Mouse (Mus musculus): ENCODE measurements around the gene Prkab2. TPM values are rescaled to one million over a fixed set of nuclear protein-coding genes. Genes with fewer than 3 reads are reported as not detected.

Gene Prkab2
- polyA plus RNA-seq, 1 experiment from 2014 or later: 13.3 TPM

DNA sequence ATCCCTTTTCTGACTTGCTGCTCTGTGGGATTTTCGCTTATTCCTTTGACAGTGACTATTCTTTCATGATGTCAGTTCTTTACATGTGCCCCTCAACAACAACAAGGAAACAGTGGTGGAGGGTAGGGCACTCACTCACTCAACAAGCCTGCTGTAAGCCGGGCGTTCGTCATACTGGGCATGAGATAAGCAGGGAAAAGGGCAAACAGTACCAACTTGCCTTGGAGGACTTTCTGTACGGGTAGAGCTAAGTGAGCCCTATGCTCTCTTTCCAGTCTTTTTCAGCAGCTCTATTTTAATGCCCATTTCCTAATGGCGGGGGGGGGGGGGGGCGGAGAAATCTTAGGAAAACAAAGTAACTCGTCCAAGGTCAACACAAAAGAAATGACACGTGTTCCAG, 16.0 kb upstream of the Prkab2 start:
- Histone ChIP-seq H3K27ac (ENCODE audit: low read length) (no peak overlapping the region), H3K27me3 (replicated peaks; ENCODE audit: control insufficient read depth, insufficient read depth, low read length) (no peaks in the 10 kb centered on the region), H3K4me3 (replicated peaks; ENCODE audit: low read length) (no peak overlapping the region), H3K9me3 (ENCODE audit: control insufficient read depth, low read length) (no peaks in the 10 kb centered on the region), H3K4me2 (ENCODE audit: low read length) (no peak overlapping the region), H3K36me3 (ENCODE audit: control insufficient read depth, insufficient read depth) (no peaks in the 10 kb centered on the region), H3K4me1 (replicated peaks; ENCODE audit: control insufficient read depth, insufficient read depth, low read length) (no peaks in the 10 kb centered on the region), H3K9ac (replicated peaks; ENCODE audit: low read depth, low read length) (no peak overlapping the region)
- 86% methylated on average over 9 of the region's 9 CpGs for WGBS
- no peak for ATAC-seq

DNA sequence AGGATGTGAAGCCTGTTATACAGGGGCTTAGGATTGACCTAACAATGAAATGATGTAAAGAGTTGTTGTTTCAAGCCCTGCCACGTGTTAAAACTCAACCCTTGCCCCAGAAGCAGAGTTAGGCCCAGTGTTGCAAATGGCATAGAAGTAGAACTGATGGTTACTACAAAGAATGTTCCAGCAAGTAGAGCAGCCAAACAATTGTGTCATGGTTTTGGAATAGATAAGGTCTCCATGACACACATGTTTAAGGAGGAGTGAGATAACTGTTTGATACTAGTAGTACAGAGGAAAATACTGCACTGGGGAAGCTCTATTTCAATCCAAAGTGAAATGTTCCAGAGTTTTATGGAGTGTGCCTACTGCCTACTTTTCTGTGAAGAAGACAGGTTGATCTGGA, 9.5 kb upstream of the Prkab2 start:
- Histone ChIP-seq H3K9me3 (ENCODE audit: control insufficient read depth, low read length) (no peaks in the 10 kb centered on the region), H3K9ac (replicated peaks; ENCODE audit: low read depth, low read length) (no peak overlapping the region), H3K4me2 (ENCODE audit: low read length) (no peak overlapping the region), H3K27ac (ENCODE audit: low read length) (no peak overlapping the region), H3K36me3 (ENCODE audit: control insufficient read depth, insufficient read depth) (no peaks in the 10 kb centered on the region), H3K4me1 (replicated peaks; ENCODE audit: control insufficient read depth, insufficient read depth, low read length) (no peaks in the 10 kb centered on the region), H3K4me3 (replicated peaks; ENCODE audit: low read length) (no peak overlapping the region), H3K27me3 (replicated peaks; ENCODE audit: control insufficient read depth, insufficient read depth, low read length) (no peaks in the 10 kb centered on the region)
- 43% methylated on average over 1 of the region's 1 CpGs for WGBS
- no peak for ATAC-seq

DNA sequence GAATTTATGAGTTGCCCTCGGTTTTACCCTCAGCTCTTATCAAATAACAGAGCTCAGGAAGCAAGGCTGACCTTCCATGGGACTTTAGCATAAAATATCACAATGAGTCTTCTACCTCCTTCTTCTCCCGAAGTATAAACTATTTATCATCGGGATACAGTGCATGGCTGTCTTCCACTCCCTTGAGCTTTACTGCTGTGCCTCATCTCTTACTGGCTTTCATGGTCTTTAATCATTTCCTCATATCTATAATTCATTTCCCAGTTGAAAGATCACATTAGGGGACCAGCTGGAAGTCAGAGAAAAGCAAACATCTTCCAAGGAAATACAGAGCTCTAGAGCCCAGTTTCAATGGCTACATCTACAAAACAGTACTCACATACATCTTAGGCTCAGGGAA, 9.0 kb upstream of the Prkab2 start:
- ATAC-seq: no peak
- Histone ChIP-seq H3K4me2 (ENCODE audit: low read length) (no peak overlapping the region), H3K9me3 (ENCODE audit: control insufficient read depth, low read length) (no peaks in the 10 kb centered on the region), H3K36me3 (ENCODE audit: control insufficient read depth, insufficient read depth) (no peaks in the 10 kb centered on the region), H3K9ac (replicated peaks; ENCODE audit: low read depth, low read length) (no peak overlapping the region), H3K27me3 (replicated peaks; ENCODE audit: control insufficient read depth, insufficient read depth, low read length) (no peaks in the 10 kb centered on the region), H3K4me1 (replicated peaks; ENCODE audit: control insufficient read depth, insufficient read depth, low read length) (no peaks in the 10 kb centered on the region), H3K27ac (ENCODE audit: low read length) (no peak overlapping the region), H3K4me3 (replicated peaks; ENCODE audit: low read length) (no peak overlapping the region)
- WGBS: 87% methylated on average over 3 of the region's 3 CpGs

DNA sequence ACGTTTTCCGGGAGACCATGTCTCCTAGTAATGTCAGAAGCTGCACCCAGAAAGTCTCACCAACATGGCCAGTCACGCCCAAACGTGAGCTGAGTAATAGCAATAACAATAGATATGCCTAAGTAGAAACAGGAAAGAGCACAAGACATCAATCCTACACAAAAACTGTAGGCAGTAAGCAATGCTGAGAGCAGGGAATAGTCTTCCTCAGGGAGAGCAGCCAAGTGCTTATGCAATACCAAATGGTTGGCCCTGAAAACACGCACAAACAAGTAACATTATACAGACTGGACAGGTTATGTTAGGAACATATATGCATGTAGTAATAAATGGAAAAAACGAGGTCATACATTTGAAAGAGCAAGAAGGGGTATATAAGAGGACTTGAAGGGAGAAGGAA, 8.5 kb upstream of the Prkab2 start:
- WGBS: 84% methylated on average over 6 of the region's 6 CpGs
- Histone ChIP-seq H3K4me3 (replicated peaks; ENCODE audit: low read length) (no peak overlapping the region), H3K36me3 (ENCODE audit: control insufficient read depth, insufficient read depth) (no peaks in the 10 kb centered on the region), H3K9ac (replicated peaks; ENCODE audit: low read depth, low read length) (no peak overlapping the region), H3K4me2 (ENCODE audit: low read length) (no peak overlapping the region), H3K27me3 (replicated peaks; ENCODE audit: control insufficient read depth, insufficient read depth, low read length) (no peaks in the 10 kb centered on the region), H3K27ac (ENCODE audit: low read length) (no peak overlapping the region), H3K4me1 (replicated peaks; ENCODE audit: control insufficient read depth, insufficient read depth, low read length) (no peaks in the 10 kb centered on the region), H3K9me3 (ENCODE audit: control insufficient read depth, low read length) (no peaks in the 10 kb centered on the region)
- no peak for ATAC-seq

DNA sequence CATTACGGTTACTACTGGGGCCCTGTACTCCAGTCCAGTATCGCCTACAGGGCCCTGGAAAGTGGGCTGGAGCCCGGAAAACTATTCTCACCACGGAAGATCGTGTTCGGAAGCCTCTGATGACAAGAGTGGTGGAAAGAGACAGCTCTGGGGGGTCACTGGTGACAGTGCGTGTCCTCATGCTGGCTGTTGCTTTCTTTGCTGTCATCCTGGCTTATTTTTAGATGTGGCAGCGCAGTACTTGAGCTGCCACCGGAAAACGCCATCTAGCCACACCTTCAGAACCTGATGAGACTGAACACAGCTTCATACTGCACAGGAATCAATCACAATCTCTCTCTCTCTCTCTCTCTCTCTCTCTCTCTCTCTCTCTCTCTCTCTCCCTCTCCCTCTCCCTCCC, 6.4 kb upstream of the Prkab2 start:
- no peaks in the 10 kb centered on the region for H3K9me3 ChIP-seq (ENCODE audit: control insufficient read depth, low read length)
- H3K36me3 ChIP-seq (ENCODE audit: control insufficient read depth, insufficient read depth): no peaks in the 10 kb centered on the region
- 88% methylated on average over 10 of the region's 10 CpGs for WGBS
- no peak overlapping the region for H3K4me2 ChIP-seq (ENCODE audit: low read length)
- no peak overlapping the region for H3K9ac ChIP-seq (replicated peaks; ENCODE audit: low read depth, low read length)
- H3K27me3 ChIP-seq (replicated peaks; ENCODE audit: control insufficient read depth, insufficient read depth, low read length): no peaks in the 10 kb centered on the region
- no peak overlapping the region for H3K4me3 ChIP-seq (replicated peaks; ENCODE audit: low read length)
- no peak for ATAC-seq
- H3K27ac ChIP-seq (ENCODE audit: low read length): no peak overlapping the region
- no peaks in the 10 kb centered on the region for H3K4me1 ChIP-seq (replicated peaks; ENCODE audit: control insufficient read depth, insufficient read depth, low read length)

DNA sequence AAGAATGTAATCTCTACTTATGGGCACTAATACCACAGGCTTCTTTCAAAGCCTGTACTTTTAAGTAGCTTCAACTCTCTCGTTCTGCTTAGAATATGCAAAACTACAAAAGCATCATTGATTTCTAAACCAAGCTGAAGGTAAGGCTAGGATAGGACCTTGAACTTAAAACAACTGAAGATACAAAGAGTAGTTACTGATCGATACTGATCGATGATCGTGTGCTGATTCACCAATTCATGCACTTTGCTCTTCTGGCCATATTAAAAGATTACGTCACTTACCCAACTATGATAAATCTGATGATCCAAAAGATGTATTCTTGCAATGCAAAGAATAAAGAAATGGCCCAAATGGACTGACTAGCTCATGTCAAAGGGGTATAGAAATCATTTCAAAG, 4.2 kb upstream of the Prkab2 start:
- Histone ChIP-seq H3K4me1 (replicated peaks; ENCODE audit: control insufficient read depth, insufficient read depth, low read length) (peaks cover 4% of the 10 kb centered on the region), H3K9ac (replicated peaks; ENCODE audit: low read depth, low read length) (no peak overlapping the region), H3K27me3 (replicated peaks; ENCODE audit: control insufficient read depth, insufficient read depth, low read length) (no peaks in the 10 kb centered on the region), H3K9me3 (ENCODE audit: control insufficient read depth, low read length) (no peaks in the 10 kb centered on the region), H3K4me2 (ENCODE audit: low read length) (no peak overlapping the region), H3K4me3 (replicated peaks; ENCODE audit: low read length) (no peak overlapping the region), H3K27ac (ENCODE audit: low read length) (no peak overlapping the region), H3K36me3 (ENCODE audit: control insufficient read depth, insufficient read depth) (no peaks in the 10 kb centered on the region)
- ATAC-seq: no peak
- 91% methylated on average over 5 of the region's 5 CpGs for WGBS

DNA sequence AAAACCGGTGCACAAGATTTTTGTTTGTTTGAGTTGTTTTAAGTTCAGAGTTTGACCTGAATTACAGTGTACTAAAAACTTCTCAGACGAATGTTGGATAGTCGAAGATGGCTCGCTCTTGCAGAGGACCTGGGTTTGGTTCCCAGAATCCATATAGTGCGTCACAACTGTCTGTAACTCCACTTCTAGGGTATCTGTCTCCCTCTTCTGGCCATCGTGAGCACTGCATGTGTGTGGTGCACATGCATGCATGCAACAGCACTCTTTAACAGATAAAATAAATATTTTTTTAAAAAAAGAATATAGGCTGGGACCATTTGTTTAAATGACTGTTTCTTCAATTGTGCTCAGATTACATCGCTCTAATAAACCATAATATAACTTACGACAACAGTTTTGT, 3.1 kb upstream of the Prkab2 start:
- no peak for ATAC-seq
- Histone ChIP-seq H3K9me3 (ENCODE audit: control insufficient read depth, low read length) (no peaks in the 10 kb centered on the region), H3K27me3 (replicated peaks; ENCODE audit: control insufficient read depth, insufficient read depth, low read length) (no peaks in the 10 kb centered on the region), H3K4me3 (replicated peaks; ENCODE audit: low read length) (no peak overlapping the region), H3K4me2 (ENCODE audit: low read length) (no peak overlapping the region), H3K36me3 (ENCODE audit: control insufficient read depth, insufficient read depth) (no peaks in the 10 kb centered on the region), H3K9ac (replicated peaks; ENCODE audit: low read depth, low read length) (no peak overlapping the region), H3K27ac (ENCODE audit: low read length) (no peak overlapping the region), H3K4me1 (replicated peaks; ENCODE audit: control insufficient read depth, insufficient read depth, low read length) (peaks cover 15% of the 10 kb centered on the region)
- WGBS: 83% methylated on average over 8 of the region's 8 CpGs

DNA sequence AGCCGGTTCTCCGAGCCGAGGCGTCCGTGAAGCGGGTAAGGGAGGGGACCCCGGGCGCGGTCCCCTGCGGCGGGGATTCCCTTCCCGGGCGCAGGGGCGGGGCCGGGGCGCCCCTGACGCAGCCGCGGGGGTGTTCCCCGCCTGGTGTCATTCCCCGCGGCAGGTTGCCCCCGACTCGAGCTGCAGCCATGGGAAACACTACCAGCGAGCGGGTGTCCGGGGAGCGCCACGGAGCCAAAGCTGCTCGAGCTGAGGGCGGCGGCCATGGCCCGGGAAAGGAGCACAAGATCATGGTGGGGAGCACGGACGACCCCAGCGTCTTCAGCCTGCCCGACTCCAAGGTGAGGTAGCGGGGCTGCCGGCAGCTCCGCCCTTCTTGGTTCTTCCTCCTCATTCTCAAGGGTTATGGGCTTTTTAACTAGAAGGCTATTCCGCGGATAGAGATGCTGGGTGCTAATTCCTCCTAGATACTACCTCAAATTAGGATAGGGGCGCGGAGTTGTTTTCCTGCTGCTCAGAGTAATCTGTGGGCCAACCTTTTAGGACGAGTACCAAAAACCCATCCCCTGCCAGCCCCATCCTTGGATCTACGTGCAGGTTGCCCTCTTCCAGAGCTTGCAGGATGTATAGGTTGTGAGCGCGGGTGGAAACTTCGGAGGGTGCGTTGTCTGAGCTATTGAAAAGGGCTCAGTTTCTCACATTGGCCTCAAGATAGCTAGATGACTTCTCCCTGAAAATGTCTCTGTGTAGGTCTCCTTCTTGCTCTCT, 617 bp downstream of the Prkab2 start:
- WGBS: under 1% methylated on average over 49 of the region's 50 CpGs
- Histone ChIP-seq H3K4me2 (ENCODE audit: low read length) (peak overlapping the region; percentile 79), H3K4me3 (replicated peaks; ENCODE audit: low read length) (peak overlapping the region; percentile 79), H3K9ac (replicated peaks; ENCODE audit: low read depth, low read length) (peak overlapping the region; percentile 73), H3K9me3 (ENCODE audit: control insufficient read depth, low read length) (no peaks in the 10 kb centered on the region), H3K36me3 (ENCODE audit: control insufficient read depth, insufficient read depth) (no peaks in the 10 kb centered on the region), H3K4me1 (replicated peaks; ENCODE audit: control insufficient read depth, insufficient read depth, low read length) (peaks cover 17% of the 10 kb centered on the region), H3K27ac (ENCODE audit: low read length) (peak overlapping the region; percentile 25; the same call in 1 of the 2 replicates), H3K27me3 (replicated peaks; ENCODE audit: control insufficient read depth, insufficient read depth, low read length) (no peaks in the 10 kb centered on the region)
- ATAC-seq: peak; percentile 80; the same call in 1 of the 2 replicates

DNA sequence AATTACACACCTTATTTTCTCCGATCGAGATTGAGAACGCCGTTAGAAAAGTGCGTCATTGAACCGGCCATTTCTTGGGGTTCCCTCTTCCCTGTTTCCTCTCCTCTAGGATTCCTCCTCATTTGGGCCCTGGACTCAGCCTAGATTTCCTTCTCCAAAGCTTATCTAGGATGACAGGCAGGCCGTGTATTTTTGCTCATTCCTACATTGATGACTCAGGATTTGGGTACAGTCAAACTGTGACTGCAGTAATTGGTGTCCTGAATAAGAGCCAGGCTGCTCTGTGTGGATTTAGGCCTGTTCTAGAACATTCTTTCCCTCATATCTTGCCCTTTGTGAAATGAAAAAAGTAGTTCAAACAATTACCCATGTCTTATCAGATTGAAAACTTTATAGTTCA, 1.8 kb downstream of the Prkab2 start:
- Histone ChIP-seq H3K36me3 (ENCODE audit: control insufficient read depth, insufficient read depth) (0 out of 2 replicates have a peak, but pooled peaks cover 4% of the 10 kb centered on the region), H3K4me3 (replicated peaks; ENCODE audit: low read length) (no peak overlapping the region), H3K27ac (ENCODE audit: low read length) (no peak overlapping the region), H3K4me1 (replicated peaks; ENCODE audit: control insufficient read depth, insufficient read depth, low read length) (peaks cover 17% of the 10 kb centered on the region), H3K9ac (replicated peaks; ENCODE audit: low read depth, low read length) (no peak overlapping the region), H3K27me3 (replicated peaks; ENCODE audit: control insufficient read depth, insufficient read depth, low read length) (no peaks in the 10 kb centered on the region), H3K4me2 (ENCODE audit: low read length) (no peak overlapping the region), H3K9me3 (ENCODE audit: control insufficient read depth, low read length) (no peaks in the 10 kb centered on the region)
- 92% methylated on average over 7 of the region's 7 CpGs for WGBS
- no peak for ATAC-seq

DNA sequence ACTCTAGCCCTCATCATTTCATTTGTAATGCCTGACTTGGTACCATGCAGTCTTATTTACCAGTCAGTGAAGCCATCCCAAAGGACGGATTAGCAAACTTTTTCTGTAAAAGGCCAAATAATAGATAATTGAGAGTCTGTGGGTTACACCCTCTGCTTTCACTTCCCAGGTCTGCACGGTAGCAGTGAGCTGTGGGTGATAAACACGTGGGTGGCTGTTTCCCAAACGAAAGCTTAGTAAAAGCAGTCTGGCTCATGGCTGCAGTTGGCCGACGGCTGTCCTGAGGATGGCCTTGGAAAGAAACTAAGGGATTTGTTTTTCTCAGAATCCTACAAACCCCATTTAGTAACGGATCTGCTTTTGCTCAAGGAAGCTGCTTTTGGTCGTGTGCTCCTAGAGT, 3.2 kb downstream of the Prkab2 start:
- Histone ChIP-seq H3K27me3 (replicated peaks; ENCODE audit: control insufficient read depth, insufficient read depth, low read length) (no peaks in the 10 kb centered on the region), H3K36me3 (ENCODE audit: control insufficient read depth, insufficient read depth) (0 out of 2 replicates have a peak, but pooled peaks cover 4% of the 10 kb centered on the region), H3K4me2 (ENCODE audit: low read length) (no peak overlapping the region), H3K27ac (ENCODE audit: low read length) (no peak overlapping the region), H3K4me3 (replicated peaks; ENCODE audit: low read length) (no peak overlapping the region), H3K4me1 (replicated peaks; ENCODE audit: control insufficient read depth, insufficient read depth, low read length) (peaks cover 17% of the 10 kb centered on the region), H3K9me3 (ENCODE audit: control insufficient read depth, low read length) (no peaks in the 10 kb centered on the region), H3K9ac (replicated peaks; ENCODE audit: low read depth, low read length) (no peak overlapping the region)
- no peak for ATAC-seq
- 67% methylated on average over 8 of the region's 8 CpGs for WGBS
